Mouse (Mus musculus): Measurements from ENCODE around the gene Rexo1. TPM values are rescaled to one million over a fixed set of nuclear protein-coding genes. Genes with fewer than 3 reads are reported as not detected.
A peak's percentile ranks its signal among the peaks of the same experiment; 100 is the strongest.

Rexo1 gene
- total RNA-seq, 2 experiments from 2014 or later = 9.6 to 11.1 TPM

DNA sequence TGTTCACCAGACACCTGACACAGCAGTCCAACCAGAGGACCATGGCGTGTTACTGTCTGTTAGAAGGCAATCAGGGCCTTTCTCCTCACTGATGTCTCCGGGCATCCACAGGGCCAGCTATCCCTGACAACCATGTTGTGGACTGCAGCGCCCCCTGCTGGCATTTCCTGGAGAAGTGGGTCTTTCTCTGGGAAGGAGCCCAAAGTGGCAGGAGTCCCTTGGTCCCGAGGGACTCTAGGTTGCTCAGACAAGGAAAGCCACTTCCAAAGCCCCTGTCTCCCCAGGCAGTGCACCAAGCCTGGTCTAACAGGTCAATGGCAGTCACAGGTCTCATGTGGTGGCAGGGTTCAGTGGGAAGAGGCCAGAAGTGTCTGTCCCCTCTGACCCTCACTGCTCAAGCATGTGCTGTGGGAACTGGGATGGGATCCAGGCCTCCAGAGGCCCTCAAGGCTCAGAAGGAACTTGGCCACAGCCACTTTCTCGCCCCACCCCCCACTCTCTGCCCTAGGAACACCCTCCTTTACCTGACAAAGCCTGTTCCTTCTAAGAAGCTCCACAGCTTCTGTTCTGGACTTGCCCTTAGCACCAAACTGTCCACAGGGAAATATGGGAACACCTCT is 3.9 kb downstream of the Rexo1 start:
- DNase-seq (ENCODE audit: low spot score) = peak; percentile 75

GRCm38 (mm10) chr10:80553997-80554396 is 7.4 kb downstream of the Rexo1 start:
- DNase-seq (ENCODE audit: low spot score) = no peak

DNA sequence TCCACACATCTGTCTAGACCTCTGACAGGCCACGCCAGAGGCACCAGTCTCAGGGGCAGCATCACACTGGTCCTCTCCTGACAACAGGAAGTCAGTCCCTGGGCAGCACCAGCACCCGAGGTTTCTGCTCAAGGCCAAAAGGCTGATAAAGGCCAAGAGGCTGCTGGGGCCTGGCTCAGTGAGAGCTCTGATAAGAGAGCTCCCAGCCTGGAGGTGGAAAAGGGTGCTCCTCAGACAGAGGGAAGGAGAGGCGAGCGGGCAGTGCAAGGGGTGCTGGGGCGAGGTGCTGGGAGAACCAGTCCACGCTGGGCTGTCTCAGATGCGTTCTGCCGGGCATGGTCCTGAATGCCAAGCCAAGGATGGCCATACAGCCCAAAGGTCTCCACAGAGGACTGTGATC is 7.8 kb downstream of the Rexo1 start:
- DNase-seq (ENCODE audit: low spot score) = no peak

DNA sequence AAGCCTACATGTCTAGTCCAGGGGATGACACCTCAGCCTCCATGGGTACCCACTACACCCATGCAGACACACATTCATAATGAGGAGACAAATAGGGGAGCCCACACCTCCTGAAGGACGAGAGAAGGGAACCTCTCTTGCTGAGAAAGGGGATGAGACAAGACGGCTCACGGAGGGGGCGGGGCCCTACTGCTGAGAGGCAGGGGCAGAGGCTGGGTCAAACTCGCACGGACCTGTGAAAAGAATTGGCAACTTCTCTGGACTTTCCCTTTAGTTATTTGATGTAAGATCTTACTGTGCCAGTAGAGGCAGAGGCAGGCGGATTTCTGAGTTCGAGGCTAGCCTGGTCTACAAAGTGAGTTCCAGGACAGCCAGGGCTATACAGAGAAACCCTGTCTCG is 9.0 kb downstream of the Rexo1 start:
- DNase-seq (ENCODE audit: low spot score) = no peak

DNA sequence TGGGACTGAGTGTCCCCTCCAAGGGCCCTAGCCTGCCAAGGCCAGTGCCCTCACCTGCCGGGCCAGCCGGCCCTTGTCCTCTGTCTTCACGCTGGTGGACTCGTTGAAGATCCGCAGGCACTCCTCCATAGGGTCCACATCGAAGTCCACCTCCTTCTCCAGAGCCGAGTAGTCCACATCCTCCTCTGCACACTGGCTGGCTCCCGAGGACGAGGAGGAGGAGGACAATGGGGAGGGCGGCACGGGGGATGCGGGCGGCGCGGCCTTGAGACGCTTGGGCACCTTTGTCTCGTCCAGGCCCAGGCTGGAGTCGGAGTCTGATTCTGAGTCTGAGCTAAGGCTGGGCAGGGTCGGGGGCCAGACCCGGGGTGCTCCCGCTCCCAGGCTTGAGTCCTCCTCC is 12.1 kb downstream of the Rexo1 start:
- no peak for DNase-seq (ENCODE audit: low spot score)

GRCm38 (mm10) chr10:80548428-80549006 is 12.8 kb downstream of the Rexo1 start:
- peak; percentile 53 for DNase-seq (ENCODE audit: low spot score)

DNA sequence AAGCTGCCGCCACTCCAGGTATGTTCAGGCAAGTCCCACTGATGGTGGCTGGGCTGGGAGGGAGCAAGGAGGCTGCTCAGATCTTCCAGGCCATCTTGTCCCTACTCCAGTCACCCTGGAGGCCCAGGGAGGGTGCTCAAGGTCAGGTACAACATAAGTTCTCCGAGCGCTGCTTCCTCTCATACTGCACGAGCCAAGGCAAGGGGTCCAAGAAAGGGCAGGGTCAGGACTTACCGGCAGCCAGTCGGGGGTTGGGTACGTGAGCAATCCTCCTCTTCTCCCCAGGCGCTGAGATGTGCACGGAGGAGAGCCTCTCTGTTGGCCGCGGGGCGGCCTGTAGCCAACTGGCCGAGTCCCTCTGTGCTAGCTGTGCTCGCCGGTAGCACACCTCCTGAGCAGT is 13.8 kb downstream of the Rexo1 start:
- no peak for DNase-seq (ENCODE audit: low spot score)

GRCm38 (mm10) chr10:80546945-80547344 is 14.4 kb downstream of the Rexo1 start:
- no peak for DNase-seq (ENCODE audit: low spot score)

GRCm38 (mm10) chr10:80545590-80545989 is 15.8 kb downstream of the Rexo1 start:
- no peak for DNase-seq (ENCODE audit: low spot score)

DNA sequence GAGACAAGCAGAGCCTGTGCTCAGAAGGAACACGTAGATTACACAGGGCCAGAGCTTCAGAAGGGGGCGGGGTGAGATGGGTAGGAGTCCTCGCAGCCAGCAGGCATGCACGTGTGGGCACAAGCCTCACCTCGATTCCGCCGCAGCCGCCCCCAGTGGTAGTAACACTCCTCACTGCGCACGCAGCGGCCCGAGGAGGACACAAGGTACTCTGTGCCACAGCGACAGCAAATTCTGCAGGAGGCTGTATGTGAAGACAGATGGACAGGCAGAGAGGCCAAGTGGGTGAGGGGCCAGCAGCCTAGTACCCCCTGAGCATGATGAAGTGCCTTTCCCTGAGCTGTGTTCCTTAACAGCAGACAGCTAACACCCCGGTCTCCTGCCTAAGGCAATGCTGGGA is 17.5 kb downstream of the Rexo1 start:
- DNase-seq (ENCODE audit: low spot score) = no peak

DNA sequence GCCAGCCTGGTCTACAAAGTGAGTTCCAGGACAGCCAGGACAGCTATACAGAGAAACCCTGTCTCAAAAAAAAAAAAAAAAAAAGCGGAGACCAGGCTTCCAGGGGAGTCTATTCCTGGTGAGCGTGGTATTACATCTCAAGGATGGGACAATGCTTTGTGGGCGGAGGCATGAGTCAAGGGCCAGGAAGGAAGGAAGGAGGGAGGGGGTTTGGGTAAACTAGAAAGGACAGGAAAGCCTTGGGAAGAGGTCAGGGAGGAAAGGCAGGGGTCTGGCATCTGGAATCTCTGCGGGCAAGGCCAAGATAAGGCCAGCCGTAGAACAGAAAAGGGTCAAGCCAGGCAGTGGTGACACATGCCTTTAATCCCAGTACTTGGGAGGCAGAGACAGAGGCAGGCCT is 21.9 kb downstream of the Rexo1 start:
- DNase-seq (ENCODE audit: low spot score) = no peak

GRCm38 (mm10) chr10:80538710-80539394 is 22.5 kb downstream of the Rexo1 start, which contains the start of gene Atp8b3:
TSS of gene Atp8b3 (minus strand) at chr10:80539124.
- peak; percentile 65 for DNase-seq (ENCODE audit: low spot score)

DNA sequence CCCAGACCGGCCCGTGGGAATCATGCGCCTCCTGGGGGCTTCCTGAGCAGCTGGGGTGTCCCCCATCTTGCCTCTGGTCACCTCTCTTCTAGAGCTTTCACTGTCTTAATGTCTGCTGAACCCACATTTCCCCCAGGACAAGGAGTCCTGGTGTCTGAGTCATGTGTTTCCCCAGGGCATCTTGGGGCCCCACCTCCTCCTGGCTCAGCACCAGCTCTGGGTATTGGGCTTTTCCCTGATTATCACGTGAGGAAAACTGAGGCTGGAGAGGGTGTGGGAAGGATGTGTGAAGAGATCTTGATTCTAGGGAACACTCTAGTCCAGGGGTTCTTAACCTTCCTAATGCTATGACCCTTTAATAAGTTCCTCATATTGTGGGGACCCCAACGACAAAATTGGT is 23.2 kb downstream of the Rexo1 start:
- no peak for DNase-seq (ENCODE audit: low spot score)

DNA sequence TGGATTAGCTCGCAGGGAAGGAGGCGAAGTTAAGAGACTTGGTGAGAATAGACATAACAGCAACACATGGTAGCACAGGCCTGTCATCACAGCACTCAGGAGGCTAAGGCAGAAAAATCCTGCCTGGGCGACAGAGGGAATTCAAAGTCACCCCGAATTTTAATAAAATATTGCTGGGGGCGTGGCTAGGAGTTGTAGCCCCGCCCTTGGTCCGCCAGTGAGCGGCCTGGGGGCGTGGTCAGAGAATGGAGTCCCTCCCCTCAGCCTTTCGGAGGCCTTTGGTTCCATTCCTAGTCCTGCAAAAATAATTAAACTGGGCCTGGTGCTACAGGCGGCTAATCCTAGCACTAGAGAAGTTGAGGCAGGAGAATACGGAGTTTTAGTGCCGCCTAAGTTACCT is 25.6 kb downstream of the Rexo1 start:
- DNase-seq (ENCODE audit: low spot score) = no peak

DNA sequence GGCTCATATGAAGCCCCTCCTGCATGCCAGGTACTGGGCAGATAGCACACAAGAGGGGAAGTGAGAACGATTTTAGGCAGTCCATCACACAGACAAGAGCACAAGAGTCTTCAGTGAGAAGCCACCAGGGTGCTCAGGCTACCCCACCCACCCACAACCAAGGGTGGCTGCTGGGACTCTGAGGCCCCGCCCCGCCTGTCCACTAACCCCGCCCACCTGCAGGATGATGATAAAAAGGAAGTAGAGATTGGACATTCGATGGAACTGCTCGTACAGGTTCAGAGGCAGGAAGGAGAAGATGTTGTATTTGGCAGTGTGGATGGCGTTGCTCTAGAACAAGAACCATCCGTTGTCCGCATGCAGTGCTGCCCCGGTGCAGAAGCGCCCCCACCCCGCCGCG is 26.3 kb downstream of the Rexo1 start:
- no peak for DNase-seq (ENCODE audit: low spot score)

DNA sequence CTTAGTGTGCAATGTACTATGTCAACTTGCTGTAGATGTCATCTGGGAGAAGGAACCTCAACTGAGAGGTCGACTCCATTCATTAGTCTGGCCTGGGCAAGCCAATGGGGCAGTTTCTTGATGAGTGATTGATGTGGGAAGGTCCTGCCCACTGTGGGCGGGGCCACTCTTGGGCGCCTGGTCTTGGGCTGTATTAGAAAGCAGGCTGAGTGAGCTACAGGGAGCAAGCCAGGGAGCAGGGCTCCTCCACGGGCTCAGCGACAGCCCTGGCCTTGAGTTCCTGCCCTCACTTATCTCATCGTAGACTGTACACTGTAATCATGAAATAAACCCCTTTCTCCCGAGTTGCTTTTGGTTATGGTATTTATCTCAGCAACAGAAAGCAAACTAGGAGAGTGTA is 27.7 kb downstream of the Rexo1 start:
- DNase-seq (ENCODE audit: low spot score) = no peak

GRCm38 (mm10) chr10:80532783-80533182 is 28.6 kb downstream of the Rexo1 start:
- no peak for DNase-seq (ENCODE audit: low spot score)

DNA sequence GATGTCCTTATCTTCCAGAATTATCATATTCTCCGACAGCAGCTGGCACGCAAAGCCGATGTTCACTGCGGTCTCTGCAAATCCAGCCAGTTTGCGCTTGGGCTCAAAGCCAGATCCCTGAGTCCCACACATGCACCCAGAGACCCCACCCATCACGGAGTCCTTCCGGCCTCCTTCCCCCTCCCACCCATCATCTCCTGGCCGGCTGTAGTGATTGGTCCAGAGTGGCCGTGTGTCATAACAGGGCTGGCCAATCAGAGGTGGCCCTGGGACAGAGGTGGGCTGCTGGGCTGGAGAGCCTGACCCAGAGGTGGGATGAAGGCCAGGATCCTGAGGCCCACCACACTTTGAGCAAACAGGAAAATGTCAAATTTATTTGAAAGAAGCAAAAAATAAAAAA is 35.2 kb downstream of the Rexo1 start:
- DNase-seq (ENCODE audit: low spot score) = no peak

DNA sequence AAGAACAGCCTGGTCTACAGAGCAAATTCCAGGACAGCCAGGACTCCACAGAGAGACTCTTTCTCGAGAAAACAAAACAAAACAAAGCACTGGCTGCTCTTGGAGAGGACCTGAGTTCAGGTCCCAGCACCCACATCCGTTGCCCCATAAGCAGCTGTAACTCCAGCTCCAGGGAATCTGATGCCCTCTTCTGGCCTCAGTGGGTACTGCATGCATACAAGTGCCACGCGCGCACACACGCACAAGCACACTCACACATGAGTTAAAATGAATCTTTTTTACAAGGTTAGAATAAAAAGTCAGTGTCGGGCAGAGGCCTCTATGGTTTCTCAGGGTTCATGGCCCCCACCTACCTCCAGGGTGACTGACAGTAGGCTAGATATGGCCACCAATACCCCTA is 38.1 kb downstream of the Rexo1 start:
- no peak for DNase-seq (ENCODE audit: low spot score)

- no peak for DNase-seq (ENCODE audit: low spot score)
These were observed 42.1 kb downstream of the Rexo1 start for GRCm38 (mm10) chr10:80519287-80519686.

DNA sequence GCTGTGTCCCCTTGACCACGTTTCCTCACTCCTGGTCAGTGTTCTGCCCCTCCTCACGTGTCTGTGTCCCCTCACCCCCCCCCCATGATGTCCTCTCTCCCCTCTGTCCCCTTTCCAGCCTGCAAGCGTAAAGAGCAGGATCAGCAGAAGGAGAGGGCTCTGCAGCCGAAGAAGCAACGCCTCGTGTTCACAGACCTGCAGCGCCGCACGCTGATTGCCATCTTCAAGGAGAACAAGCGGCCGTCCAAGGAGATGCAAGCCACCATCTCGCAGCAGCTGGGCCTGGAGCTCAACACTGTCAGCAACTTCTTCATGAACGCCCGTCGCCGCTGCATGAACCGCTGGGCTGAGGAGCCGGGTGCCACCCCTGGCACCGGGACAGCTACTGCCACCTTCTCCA is 47.6 kb downstream of the Rexo1 start:
- no peak for DNase-seq (ENCODE audit: low spot score)

- no peak for DNase-seq (ENCODE audit: low spot score)
These were observed 51.1 kb downstream of the Rexo1 start for GRCm38 (mm10) chr10:80510273-80510660.
